Mouse (Mus musculus) frontal cortex, postnatal 14 days (tissue): ENCODE data around the gene Neurod4.
"Not testable (repeated sequence)": the region's sequence is repeated elsewhere in the genome, so short reads cannot be mapped to it uniquely, and the experiment has no call there.

ENCODE experiments used
- DNase-seq, 2 experiments: peaks; one replicate each; pipeline ENCODE4 v3.0.0; 2022; ENCODE audit warnings: low spot score in 2 of 2

The Neurod4 gene

DNA sequence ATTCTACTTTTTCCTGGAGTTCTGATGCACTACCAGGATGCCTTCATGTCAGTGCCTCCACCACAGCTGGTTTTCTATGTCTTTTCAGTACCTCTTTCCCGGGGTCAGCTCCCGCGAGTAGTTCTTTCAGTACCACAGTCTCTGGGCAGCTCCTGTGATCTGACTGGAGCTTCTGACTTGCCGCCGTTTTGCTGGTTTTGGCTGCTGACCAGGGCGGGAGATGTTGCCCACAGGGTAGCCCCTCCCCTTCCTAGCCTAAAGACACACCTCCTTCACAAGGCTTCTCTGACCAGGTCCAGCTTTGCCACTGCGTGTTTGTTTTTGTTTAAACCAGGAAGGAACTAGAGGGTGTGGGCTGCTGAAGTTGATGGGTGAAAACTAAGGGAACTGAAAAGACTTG lies at the start of gene Neurod4:
Gene Neurod4, minus strand, starts transcription at position 175 of the 400 bp plus-strand sequence.
- DNase-seq, result no peak

DNA sequence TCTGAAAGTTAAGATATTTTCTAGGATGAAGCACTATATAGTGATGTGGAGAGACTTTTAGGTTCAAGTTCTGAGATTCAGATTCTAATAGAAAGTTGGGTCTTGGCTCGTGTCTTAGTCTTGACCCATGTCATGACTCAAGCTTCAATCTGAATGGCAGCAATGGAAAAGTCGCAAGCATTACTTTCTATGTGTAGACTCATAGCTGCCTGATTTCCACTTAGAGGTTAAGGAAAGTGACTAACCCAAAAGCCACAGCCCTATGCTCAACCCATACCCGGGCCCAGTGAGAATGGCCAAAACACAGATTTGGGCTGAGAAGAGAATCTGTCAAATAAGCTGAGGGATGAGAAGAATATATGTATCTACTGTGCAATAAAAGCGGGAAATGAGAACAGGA lies 44.2 kb upstream of the Neurod4 start:
- no peak for DNase-seq

DNA sequence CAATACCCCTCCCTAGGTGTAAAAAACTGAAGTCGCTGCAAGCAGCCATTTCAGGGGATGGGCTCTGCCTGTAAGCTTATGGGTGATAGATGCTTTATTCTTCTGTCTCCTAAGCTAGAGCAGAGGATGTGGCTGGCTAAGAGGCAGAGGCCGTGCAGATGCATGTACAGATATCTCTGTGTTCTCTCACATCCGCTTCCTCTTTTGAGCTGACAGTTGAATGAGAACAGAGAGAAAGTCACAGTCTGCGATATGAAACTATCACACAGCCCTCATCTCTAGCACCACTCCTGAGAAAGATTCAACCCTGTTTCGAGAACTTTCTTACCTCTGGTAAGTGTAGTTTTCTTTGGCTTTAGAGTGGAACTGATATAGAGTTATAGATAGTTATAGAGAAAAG lies 42.6 kb upstream of the Neurod4 start, which contains the start of gene Tespa1:
Gene Tespa1, plus strand, starts transcription at position 234 of the 400 bp plus-strand sequence.
- no peak for DNase-seq

DNA sequence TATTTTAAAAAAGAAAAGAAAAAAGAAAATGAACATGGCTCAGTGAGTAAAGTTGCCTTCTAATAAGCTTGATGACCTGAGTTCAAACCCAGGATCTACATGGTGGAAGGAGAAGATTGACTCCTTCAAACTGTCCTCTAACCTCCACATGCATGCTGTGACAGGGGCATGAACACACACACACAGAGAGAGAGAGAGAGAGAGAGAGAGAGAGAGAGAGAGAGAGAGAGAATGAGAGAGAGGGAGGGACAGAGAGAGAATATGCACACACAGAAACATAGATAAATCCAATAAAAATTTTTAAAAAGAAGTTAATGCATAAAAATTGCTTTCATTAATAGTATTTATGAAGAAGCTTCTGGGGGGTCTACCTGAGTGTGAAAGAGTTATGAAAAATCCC lies 42.0 kb upstream of the Neurod4 start:
- no peak for DNase-seq

DNA sequence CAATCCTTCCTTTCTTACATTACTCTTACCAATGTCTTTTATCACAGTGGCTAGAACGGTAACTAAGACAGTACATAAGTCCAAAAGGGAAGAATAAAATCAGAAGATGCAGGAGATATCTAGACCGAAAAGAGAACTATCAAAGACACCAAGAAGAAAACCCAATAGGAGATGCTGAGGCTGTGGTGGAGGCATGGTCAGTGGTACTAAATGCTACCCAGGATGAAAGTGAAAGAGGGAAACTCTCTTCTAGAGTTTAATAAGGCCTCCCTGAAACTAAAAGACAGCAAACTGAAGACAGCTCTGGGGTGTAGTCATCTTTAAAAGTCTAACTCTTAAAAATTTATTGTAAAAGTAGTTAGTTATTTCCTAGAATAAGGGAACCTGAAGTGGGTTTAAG lies 40.7 kb upstream of the Neurod4 start:
- DNase-seq, result no peak

DNA sequence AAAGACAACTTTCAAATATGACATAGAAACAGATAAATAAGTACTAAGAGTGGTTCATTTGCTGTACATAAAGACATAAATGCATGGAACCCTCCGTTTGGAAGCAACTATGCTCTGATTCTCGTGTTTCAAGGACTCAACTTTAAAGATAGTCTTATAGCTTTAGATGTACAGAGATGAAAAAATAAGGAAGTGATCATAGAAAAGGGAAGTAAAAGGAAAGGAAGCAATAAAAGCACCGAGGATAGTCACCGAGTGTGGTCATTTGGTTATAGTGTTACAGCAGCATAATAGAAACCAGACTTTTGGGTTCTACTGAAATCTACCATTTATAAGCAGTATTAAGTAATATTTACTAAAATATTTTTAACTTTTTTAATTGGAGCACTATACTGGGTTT lies 38.7 kb upstream of the Neurod4 start:
- no peak for DNase-seq

DNA sequence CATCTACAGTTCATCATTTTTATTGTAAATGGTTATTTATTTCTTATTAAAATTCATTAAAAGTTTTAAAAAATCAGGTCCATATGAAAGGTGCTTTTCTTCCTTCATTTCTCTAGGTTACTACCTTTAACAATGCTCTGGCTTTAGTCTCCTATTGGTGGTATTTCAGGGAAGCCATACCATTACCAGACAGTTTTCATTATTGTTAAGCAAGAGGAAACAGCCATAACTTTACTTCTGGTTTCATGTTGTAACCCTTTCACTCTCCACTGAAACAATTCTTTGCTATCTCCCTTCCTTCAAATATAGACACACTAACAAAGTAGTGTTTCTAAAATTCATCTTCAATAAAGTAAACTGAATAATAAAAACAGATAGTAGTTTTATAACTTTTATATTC lies 35.8 kb upstream of the Neurod4 start:
- DNase-seq, result no peak

DNA sequence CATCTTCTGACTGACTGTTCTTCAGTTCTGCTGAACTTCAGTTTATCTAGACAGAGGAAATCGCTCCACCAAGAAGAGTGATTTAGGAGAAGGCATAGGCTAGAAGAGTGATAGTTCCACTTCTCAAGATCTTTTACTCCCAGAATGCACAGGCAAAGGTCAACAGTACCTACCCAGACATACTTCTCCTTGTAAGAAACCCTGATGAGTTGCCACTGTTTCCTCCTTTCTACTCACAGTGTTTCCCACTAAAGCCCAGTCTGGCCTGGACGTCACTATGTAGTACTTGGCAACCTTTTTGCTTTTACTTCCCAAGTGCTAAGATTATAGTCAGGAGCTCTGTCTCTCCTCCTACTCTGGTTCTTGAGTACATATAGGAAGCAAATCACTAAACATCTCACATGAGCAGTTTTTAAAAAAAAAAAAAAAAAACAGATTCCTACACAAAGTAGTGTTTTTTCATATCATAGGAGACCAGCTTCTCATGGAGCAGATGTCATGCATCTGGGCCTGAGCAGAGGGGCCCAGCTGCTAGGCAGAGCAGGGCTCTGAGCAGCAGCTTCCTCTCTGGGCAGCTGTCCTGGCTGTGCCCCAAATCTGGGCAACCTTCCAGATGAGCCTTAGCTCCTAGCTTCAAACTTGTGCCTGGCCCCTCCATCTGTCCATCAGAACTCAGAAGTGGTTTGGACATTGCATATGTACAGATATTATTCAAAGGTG lies 34.2 kb upstream of the Neurod4 start:
- no peak for DNase-seq

DNA sequence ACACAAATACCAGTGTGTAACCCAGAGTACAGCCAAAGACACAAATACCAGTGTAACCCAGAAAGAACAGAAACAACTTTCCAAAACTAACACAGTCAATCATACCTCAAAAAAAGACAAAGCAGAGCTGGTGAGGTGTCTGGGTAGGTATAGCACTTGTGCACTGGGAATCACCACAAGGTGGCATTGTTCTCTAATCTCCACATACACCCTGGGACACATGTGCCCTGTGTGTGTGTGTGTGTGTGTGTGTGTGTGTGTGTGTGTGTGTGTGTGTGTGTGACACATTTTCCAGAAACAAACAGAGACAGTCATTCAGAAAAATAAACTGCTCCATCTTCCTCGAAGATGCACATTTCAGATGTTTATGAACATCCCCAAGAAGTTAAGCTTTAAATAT lies 33.5 kb upstream of the Neurod4 start:
- DNase-seq, result no peak

DNA sequence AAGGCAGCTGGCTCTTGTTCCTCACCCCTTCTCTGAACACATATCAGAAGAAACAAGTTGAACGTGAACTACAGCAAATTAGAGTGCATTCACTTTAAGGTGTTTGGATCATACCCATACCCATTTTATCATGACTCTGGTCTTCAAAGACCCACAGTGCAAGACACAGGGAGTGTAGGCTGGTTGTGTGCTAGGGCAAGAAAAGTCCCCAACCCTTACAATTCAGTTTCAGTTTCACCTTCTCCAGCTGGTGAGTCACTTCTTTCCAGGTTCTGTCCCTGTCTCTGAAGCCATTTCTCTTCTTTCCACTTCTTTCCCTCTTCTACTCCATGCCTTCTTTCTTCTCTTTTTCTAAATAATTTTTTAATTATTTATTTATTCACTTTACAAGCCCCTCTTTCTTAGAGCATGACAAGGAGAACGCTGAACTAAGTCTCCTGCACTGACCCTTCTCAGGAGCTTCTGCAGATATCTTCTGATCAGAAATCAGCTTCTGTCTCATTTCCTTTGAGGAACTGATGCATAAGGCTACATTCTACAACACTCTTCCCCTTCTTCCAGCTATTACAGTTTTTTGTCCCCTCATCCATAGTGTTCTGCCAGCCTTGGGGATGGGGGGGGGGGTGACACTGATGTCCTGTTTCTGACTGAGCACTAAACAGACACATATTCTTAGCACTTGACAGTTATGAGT lies 31.6 kb upstream of the Neurod4 start:
- no peak for DNase-seq

DNA sequence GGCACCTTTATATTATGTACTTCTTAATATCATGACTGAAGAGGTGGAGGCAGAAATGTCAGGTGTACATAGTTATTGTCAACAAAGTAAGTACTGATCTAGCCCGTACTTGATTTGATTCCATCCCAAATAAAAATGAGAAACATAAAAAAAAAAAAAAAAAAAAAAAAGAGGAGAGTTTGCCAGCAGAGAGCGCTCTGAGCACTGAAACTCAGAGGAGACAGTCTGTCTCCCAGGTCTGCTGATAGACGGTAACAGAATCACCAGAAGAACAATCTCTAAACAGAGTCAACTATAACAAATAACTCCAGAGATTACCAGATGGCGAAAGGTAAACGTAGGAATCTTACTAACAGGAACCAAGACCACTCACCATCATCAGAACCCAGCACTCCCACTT lies 24.1 kb upstream of the Neurod4 start:
- DNase-seq, result not testable (repeated sequence)

DNA sequence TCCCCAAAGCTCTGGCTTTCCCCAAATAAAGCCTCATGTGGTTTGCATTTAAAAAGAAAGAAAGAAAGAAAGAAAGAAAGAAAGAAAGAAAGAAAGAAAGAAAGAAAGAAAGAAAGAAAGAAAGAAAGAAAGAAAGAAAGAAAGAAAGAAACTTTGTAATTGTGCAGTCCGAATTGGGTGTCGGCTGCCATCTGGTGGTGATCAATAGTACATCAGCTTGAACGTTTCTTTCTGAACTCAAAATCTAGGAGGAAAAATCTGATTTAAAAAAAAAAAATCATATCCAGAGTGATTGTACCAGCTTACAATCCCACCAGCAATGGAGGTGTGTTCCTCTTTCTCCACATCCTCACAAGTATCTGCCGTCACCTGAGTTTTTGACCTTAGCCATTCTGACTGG lies 18.7 kb upstream of the Neurod4 start:
- DNase-seq, result not testable (repeated sequence)

DNA sequence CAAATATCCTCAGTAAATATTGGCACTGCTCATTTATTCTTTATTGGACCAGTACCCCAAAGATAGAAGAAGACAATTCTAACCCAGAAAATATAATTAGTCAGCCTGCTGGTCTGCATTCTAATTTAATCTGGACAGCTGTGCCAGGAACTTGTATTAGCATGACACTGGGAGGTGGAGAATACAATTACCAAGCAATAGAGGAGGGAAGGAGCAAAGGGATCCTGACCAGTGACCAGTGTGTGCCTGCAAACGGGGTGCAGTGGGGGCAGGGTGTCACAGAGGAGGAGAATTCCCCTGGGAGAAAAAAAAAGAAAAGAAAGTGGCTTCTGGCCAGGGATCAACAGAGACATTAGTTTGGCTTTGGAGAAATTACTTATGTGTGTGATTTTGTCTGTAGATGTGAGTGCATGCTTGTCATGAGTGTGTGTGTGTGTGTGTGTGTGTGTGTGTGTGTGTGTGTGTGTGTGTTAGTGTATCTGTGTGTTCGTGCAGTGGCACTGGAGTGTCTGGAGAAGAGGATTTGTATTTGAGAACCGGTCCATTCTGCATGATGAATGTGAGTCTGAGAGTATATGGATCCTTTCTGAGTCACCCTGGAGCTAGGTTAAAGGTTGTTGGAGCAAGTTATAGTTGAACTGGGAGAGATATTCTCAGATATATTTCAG lies 13.8 kb upstream of the Neurod4 start:
- DNase-seq, result no peak

DNA sequence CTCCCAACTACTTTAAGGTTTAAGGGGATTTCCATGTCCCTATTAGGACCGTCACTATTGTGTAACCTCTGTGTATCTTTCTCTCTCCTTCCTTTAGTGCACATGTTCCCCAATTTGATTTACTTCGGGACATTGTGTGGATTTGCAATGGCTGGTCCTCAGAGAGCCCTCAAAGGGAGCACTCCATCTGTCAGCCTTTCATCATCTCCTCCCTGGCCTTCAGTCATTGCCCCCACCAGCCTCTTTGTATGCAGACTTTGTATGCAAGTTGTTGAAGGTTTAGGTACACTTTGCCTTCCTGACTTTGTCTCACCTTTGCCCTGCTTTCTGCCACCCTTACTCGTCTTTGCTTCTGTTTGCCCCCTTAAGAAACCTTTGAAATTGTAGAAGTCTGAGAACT lies 8.0 kb upstream of the Neurod4 start:
- DNase-seq, result no peak

DNA sequence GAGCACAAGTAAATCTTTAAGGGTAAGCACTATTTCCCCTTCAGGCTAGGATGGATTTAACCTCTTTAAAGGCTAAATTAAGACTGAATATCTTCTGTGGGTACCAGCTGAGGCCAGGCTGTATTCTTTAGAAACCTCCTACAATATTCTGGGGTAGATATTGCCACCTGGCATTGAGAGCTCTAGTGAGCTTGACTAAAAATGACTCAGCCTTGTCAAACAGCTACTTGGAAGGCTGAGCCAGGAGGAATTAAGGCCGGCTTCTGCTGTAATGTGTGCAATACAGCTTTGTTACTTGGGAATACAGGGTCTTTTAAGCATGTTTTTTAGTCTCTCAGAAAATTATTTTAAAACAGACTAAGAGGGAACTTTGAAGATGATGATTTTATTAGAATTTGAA lies 7.2 kb upstream of the Neurod4 start:
- DNase-seq, result no peak

DNA sequence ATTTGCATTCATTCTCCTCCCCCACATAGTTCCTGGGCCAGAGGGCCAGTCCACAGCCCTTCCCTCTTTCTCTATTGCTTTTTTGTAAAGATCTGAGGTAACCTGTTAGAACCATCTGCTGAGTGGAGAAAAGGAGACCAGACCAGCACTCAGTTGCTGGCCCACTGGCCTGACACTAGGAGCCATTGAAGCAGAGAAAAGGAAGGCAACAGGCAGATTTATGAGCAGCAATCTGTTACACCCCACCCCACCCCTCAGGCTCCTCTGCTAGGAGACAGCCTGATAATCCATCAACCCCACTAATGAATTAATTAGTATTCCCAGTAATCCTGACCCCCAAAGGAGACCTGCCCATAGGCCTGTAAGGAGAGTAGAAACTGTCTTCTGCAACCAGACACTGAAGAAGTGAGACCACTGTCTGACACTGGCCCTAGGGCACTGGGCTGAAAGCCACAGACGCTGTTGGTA lies 2.0 kb upstream of the Neurod4 start:
- DNase-seq, result no peak

DNA sequence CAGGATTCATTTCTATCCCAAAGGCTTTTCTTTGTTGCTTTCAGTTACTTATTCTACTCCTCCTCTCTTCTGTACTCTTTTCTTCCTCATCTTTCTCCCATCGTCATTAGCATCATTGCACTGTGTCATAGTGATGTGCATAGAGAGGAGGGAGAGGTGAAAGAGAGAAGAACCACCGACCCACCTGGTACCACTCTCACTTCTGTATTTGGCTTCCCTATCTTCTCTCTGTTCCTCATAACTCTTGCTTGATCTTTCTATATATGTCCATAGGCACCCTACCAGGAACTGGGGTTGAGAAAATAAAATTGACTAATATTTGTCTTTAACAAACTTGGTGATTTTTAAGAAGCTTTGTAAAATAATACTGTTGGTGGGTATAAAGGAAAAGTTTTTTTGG lies 3.5 kb downstream of the Neurod4 start:
- no peak for DNase-seq

DNA sequence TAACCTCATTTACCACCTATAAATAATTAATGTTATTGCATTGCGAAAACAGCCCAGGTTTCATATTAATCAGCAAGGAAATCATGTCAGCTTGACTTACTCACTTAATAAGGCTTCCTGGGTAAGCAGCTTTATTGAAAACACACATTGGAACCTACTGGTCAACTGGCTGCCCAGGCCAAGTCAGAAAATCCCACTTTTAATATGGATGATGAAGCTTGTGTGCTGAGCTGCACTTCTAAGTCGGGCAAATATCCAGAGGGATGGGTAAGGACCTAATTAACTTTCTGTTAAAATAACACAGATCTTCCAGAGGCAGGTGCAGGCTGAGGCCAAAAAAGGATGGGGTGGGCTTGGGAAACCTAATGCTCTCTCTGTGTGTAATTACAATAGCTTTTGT lies 4.3 kb downstream of the Neurod4 start:
- no peak for DNase-seq

DNA sequence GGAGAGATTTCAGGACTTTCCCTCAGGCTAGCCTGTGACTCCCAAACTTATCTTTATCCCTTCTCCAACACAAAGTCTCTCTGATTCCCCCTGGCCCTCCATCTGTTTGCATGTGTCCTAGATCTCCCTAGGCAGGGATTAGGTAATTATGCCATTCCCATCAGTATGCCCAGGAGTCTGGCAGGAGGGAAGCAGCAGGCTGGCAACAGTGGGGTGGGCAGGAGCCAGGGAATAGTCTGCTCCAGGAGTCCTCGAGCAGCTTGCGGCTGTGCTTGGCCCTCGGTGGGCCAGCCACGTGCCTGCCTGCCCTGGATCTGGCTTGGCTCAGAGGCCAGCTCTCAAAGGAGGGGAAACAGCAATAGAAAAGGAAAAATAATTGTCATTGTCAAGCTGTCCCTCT lies 16.8 kb downstream of the Neurod4 start:
- no peak for DNase-seq

DNA sequence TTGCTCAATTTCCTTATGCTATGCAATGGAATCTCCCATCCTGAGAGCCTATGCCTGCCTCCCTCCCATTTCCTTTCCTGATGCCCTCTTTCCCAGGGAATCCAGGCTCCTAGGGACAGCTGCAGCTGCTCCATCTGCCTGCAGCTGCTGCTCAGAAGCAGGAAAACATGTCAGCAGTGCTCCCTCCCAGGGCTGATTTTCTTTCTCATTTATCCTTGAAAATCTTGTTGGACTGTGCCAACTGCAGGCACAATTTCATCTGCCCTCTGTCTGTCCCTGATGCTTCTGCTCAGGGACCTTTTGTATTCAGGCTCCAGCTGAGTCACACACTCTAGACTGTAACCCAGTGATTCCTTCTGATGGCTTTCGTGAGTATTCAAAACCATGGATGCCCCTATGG lies 20.6 kb downstream of the Neurod4 start:
- no peak for DNase-seq

DNA sequence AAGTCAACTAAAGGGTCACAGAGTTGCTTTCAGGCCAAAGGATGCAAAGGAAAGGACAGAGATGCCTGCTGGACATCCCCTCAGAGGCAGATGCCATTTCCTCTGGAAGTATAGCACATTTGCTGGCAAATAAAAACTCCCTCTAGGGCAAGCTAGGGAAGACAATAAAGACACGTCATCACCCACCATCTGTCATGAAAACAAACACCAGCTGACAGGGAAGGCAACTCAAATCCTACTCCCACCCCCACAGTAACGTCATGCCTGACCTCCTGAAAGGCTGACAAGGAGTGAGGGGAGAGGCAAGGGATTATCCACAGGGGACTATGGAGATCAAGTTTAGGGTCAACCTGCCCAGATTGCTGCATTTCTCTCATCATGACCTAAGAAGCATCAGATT lies 35.8 kb downstream of the Neurod4 start:
- DNase-seq, result no peak

DNA sequence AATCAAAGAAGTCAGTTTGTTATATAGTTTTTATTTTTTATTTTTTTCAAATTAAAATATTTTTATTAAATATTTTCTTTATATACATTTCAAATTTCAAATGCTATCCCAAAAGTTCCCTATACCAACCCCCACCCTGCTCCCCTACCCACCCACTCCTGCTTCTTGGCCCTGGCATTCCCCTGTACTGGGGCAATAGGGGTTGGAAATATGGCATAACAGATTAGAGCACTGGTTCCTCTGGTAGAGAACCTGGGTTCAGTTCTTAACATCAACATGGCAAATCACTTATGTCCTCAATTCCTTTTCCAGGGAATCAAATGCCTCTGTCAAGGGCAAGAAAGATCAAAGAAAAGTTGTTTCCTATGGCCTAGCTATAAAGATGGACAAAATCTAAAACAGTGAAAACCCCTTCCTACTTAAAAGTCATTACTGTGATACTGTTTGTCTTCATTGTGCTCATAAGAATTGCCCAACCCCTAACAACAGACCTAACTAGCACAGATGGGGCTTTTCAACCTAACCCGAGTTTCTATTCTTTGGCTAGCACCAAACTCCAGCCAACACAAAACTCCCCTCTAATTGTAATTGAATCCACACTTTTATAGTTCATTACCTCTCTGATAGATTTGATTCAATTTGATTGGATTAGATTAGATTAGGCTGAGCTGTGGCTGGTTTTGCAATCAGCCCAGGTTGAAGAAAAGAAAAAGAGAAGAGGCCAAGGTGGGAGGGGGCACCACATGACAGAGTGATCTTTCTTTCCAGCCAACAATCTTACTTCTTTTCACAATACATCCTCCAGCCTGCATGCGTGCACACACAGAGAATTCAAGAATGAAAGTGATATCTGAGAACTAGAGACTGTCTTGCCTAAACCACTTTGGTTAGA lies 41.5 kb downstream of the Neurod4 start:
- DNase-seq, result no peak
